Mouse (Mus musculus) CH12.LX (cell line): Measurements from ENCODE around the gene Tmem9. TPM values are rescaled to one million over a fixed set of nuclear protein-coding genes. Genes with fewer than 3 reads are reported as not detected.

Experiments
- DNase-seq: peaks from one replicate; pipeline ENCODE4 v3.0.0-alpha.2; 2013; ENCODE audit errors: extremely low read depth
- H3K27ac ChIP-seq: 2 replicates; pipeline ENCODE4 v1.5.1; 2012; ENCODE audit warnings: low read depth, mild to moderate bottlenecking, control low read depth, moderate library complexity; ENCODE audit not compliant: insufficient read depth
- H3K27me3 ChIP-seq: replicated peaks from 2 replicates; pipeline ENCODE3; 2012; ENCODE audit warnings: inconsistent platforms
- H3K36me3 ChIP-seq, 2 experiments: replicated peaks in 1 of 2; 2 replicates each; pipeline versions ENCODE3 to v1.6.1; 2012; ENCODE audit warnings: inconsistent platforms in 1 of 2, low read length in 1 of 2, mild to moderate bottlenecking in 1 of 2, mixed read lengths in 1 of 2, moderate library complexity in 1 of 2; ENCODE audit not compliant: control insufficient read depth in 1 of 2, insufficient read depth in 1 of 2
- H3K4me1 ChIP-seq, 2 experiments: 2 replicates each; pipeline ENCODE4 v1.6.1; 2012; ENCODE audit warnings: inconsistent platforms in 1 of 2, moderate library complexity in 1 of 2; ENCODE audit not compliant: insufficient read depth in 2 of 2, control insufficient read depth in 1 of 2
- H3K4me2 ChIP-seq: 2 replicates; pipeline ENCODE4 v1.6.1; 2012; ENCODE audit warnings: low read depth, mild to moderate bottlenecking, control low read depth; ENCODE audit not compliant: poor library complexity, insufficient read depth, severe bottlenecking
- H3K4me3 ChIP-seq, 3 experiments: fragments of 150-350 bp in 1 of 3; sonication (generic) in 1 of 3; replicated peaks in 1 of 3; 2 replicates each; pipeline versions ENCODE3 to v1.5.1; 2011 to 2012; ENCODE audit warnings: low read depth in 2 of 3, low read length in 2 of 3, mild to moderate bottlenecking in 2 of 3, moderate library complexity in 2 of 3, control low read depth in 1 of 3, improper control_type of control experiment in 1 of 3, inconsistent platforms in 1 of 3, mixed read lengths in 1 of 3; ENCODE audit not compliant: poor library complexity in 1 of 3
- H3K79me2 ChIP-seq: replicated peaks from 2 replicates; pipeline ENCODE4 v1.6.1; 2012; ENCODE audit warnings: mild to moderate bottlenecking, moderate library complexity; ENCODE audit not compliant: control insufficient read depth, poor library complexity, insufficient read depth, severe bottlenecking; ENCODE audit errors: extremely low read depth
- H3K9ac ChIP-seq: 2 replicates; pipeline ENCODE4 v1.6.1; 2012; ENCODE audit warnings: low read depth, mild to moderate bottlenecking, control low read depth, moderate library complexity; ENCODE audit not compliant: insufficient read depth
- H3K9me3 ChIP-seq: replicated peaks from 2 replicates; pipeline ENCODE3; 2012; ENCODE audit warnings: low read length, inconsistent platforms, mixed read lengths
- BHLHE40 ChIP-seq: IDR thresholded peaks from 2 replicates; pipeline ENCODE4 v1.6.1; 2011; ENCODE audit warnings: mild to moderate bottlenecking, low read depth, low read length, improper control_type of control experiment
- CHD2 ChIP-seq: IDR thresholded peaks from 2 replicates; pipeline ENCODE4 v1.6.1; 2011; ENCODE audit warnings: low read length, improper control_type of control experiment
- E2F4 ChIP-seq: IDR thresholded peaks from 2 replicates; pipeline ENCODE4 v1.6.1; 2011; ENCODE audit warnings: low read depth, low read length, improper control_type of control experiment; ENCODE audit not compliant: insufficient replicate concordance
- ELF1 ChIP-seq: IDR thresholded peaks from 2 replicates; pipeline ENCODE4 v1.6.1; 2014; ENCODE audit warnings: low read depth, mild to moderate bottlenecking, inconsistent platforms, low read length, improper control_type of control experiment
- EP300 ChIP-seq: IDR thresholded peaks from 2 replicates; pipeline ENCODE4 v1.6.1; 2011; ENCODE audit warnings: low read length, improper control_type of control experiment
- IRF4 ChIP-seq: IDR thresholded peaks from 2 replicates; pipeline ENCODE4 v1.6.1; 2014; ENCODE audit warnings: low read depth, mild to moderate bottlenecking, inconsistent platforms, low read length, improper control_type of control experiment
- MAFK ChIP-seq: IDR thresholded peaks from 2 replicates; pipeline ENCODE4 v1.6.1; 2011; ENCODE audit warnings: low read length, improper control_type of control experiment; ENCODE audit not compliant: insufficient replicate concordance
- MAX ChIP-seq: IDR thresholded peaks from 2 replicates; pipeline ENCODE4 v1.6.1; 2011; ENCODE audit warnings: low read length, improper control_type of control experiment
- MAZ ChIP-seq: IDR thresholded peaks from 2 replicates; pipeline ENCODE4 v1.6.1; 2012; ENCODE audit warnings: low read depth, mild to moderate bottlenecking, inconsistent platforms, low read length, improper control_type of control experiment, moderate library complexity
- MEF2A ChIP-seq: IDR thresholded peaks from 2 replicates; pipeline ENCODE4 v1.6.1; 2014; ENCODE audit warnings: low read depth, mild to moderate bottlenecking, inconsistent platforms, low read length, improper control_type of control experiment, borderline replicate concordance
- MXI1 ChIP-seq: IDR thresholded peaks from 2 replicates; pipeline ENCODE4 v1.6.1; 2011; ENCODE audit warnings: mild to moderate bottlenecking, low read depth, low read length, improper control_type of control experiment
- PAX5 ChIP-seq: IDR thresholded peaks from 2 replicates; pipeline ENCODE4 v1.6.1; 2012; ENCODE audit warnings: low read length, inconsistent platforms, mixed read lengths
- POLR2A ChIP-seq: IDR thresholded peaks from 2 replicates; pipeline ENCODE4 v1.6.1; 2011; ENCODE audit warnings: low read depth, mild to moderate bottlenecking, improper control_type of control experiment, low read length
- SMC3 ChIP-seq: IDR thresholded peaks from 2 replicates; pipeline ENCODE4 v1.6.1; 2011; ENCODE audit warnings: low read depth, low read length, improper control_type of control experiment
- TCF12 ChIP-seq: IDR thresholded peaks from 2 replicates; pipeline ENCODE4 v1.6.1; 2014; ENCODE audit warnings: low read depth, mild to moderate bottlenecking, inconsistent platforms, low read length, improper control_type of control experiment
- UBTF ChIP-seq: IDR thresholded peaks from 2 replicates; pipeline ENCODE4 v1.6.1; 2012; ENCODE audit warnings: low read depth, mild to moderate bottlenecking, inconsistent platforms, low read length, improper control_type of control experiment, moderate library complexity
- USF1 ChIP-seq: IDR thresholded peaks from 2 replicates; pipeline ENCODE4 v1.6.1; 2014; ENCODE audit warnings: low read depth, mild to moderate bottlenecking, inconsistent platforms, low read length, improper control_type of control experiment
- ZKSCAN1 ChIP-seq: IDR thresholded peaks from 2 replicates; pipeline ENCODE4 v1.6.1; 2012; ENCODE audit warnings: low read depth, inconsistent platforms, low read length, improper control_type of control experiment, borderline replicate concordance
- ZNF384 ChIP-seq: IDR thresholded peaks from 2 replicates; pipeline ENCODE4 v1.6.1; 2012; ENCODE audit warnings: low read depth, low read length, improper control_type of control experiment, inconsistent platforms
- dilution Hi-C: fragments of 300-500 bp; cut with MboI; formaldehyde crosslinking; loops from 2 replicates; pipeline ENCODE4 v1.14.3; 2020; ENCODE audit warnings: low sequenced_read_pairs; ENCODE audit not compliant: extremely low pct_unique_long_range_greater_than_20kb, extremely low pct_ligation_motif_present
- in situ Hi-C: fragments of 300-500 bp; cut with MboI; formaldehyde crosslinking; loops from 3 replicates; pipeline ENCODE4 v1.14.3; 2019; ENCODE audit warnings: low sequenced_read_pairs, low pct_ligation_motif_present, low pct_unique_long_range_greater_than_20kb, mixed read lengths
- polyA plus RNA-seq: library from polyadenylated mRNA; unstranded; fragments of >175 nt; gene quantifications from 2 replicates; pipeline ENCODE4 v1.2.1, GENCODE M21; 2012; ENCODE audit warnings: low read depth; ENCODE audit not compliant: insufficient read length
- total RNA-seq, 2 experiments: library from RNA; depleted of rRNA; stranded (reverse); fragments of 300-350 nt in 1 of 2; fragments of >200 nt in 1 of 2; gene quantifications; 2 replicates each; pipeline ENCODE4 v1.2.3; 2012 to 2014

The Tmem9 gene
- total and polyA plus RNA-seq, 3 experiments: 22.2 to 28.2 (median 23.9) TPM

GRCm38 (mm10) chr1:136066621-136067020, 58.7 kb downstream of the Tmem9 start:
- in situ Hi-C loops: no loop called here
- Histone ChIP-seq H3K4me2 (no peak overlapping the region), H3K27me3 (peaks cover 37% of the 10 kb centered on the region), H3K9me3 (no peaks in the 10 kb centered on the region), H3K9ac (no peak overlapping the region), H3K36me3 (no peaks in the 10 kb centered on the region), H3K27ac (no peak overlapping the region), H3K4me3 (no peak overlapping the region), H3K79me2 (no peaks in the 10 kb centered on the region), H3K4me1 (peaks cover 6 to 17% of the 10 kb centered on the region in 2 experiments; a peak in 2 of 4 replicates)
- dilution Hi-C loops: no loop called here
- TF ChIP-seq ELF1 (no peak), MAZ (no peak), IRF4 (no peak), UBTF (no peak), MEF2A (no peak), POLR2A (no peak), SMC3 (no peak), USF1 (no peak), PAX5 (no peak), TCF12 (no peak), MAX (no peak), E2F4 (no peak), ZNF384 (no peak)
- no peak for DNase-seq

- Histone ChIP-seq H3K9me3 (no peaks in the 10 kb centered on the region), H3K79me2 (no peaks in the 10 kb centered on the region), H3K4me2 (no peak overlapping the region), H3K4me1 (peaks cover 2 to 26% of the 10 kb centered on the region in 2 experiments; a peak in 2 of 4 replicates), H3K9ac (no peak overlapping the region), H3K27me3 (peaks cover 41% of the 10 kb centered on the region), H3K27ac (no peak overlapping the region), H3K36me3 (no peaks in the 10 kb centered on the region), H3K4me3 (no peak overlapping the region)
- no peak for DNase-seq
- in situ Hi-C loops (no loop called here), dilution Hi-C loops (no loop called here)
- TF ChIP-seq POLR2A (no peak), ZKSCAN1 (no peak), MAFK (no peak), CHD2 (no peak), BHLHE40 (no peak), MXI1 (no peak), TCF12 (no peak), EP300 (no peak)
Measured at GRCm38 (mm10) chr1:136067579-136067978, 59.6 kb downstream of the Tmem9 start.
